Mouse (Mus musculus) small intestine, adult 2 months (tissue): ENCODE data around the gene Gjc1.

ENCODE experiments used
- CTCF ChIP-seq: fragments of 200-500 bp; IDR thresholded peaks from 2 replicates; pipeline ENCODE4 v1.5.1; 2012; ENCODE audit warnings: low read depth, mild to moderate bottlenecking, control low read depth, inconsistent platforms, low read length, moderate library complexity, mixed read lengths; ENCODE audit not compliant: insufficient replicate concordance, insufficient read length; ENCODE audit errors: extremely low read depth
- POLR2A ChIP-seq: fragments of 200-500 bp; IDR thresholded peaks from 2 replicates; pipeline ENCODE4 v1.6.1; 2012; ENCODE audit warnings: low read depth, mild to moderate bottlenecking, control low read depth, inconsistent platforms, low read length, moderate library complexity

DNA sequence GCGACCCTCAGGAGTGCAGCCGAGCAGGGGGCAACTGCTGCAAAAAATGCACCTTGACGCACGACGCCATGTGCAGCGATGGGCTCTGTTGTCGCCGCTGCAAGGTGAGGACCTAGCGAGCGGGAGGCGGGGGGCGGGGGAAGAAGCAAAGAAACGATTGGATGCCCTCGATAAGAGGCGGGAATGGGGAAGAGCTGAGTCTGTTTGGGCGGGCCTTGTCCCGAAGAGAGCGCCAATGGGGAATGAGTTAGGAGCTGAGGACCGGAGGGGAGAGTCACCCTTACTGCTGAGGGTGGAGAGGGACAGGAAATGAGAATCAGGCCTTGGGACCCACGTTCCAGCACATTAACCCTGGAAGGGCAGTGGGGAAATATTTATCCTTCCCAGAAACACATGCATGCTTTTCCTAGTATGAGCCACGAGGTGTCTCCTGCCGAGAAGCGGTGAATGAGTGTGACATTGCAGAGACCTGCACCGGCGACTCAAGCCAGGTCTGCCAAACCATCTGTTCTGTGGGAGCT lies 44.8 kb downstream of the Gjc1 start:
- 0 out of 2 replicates have a peak, but pooled peaks have one; percentile 13 for TF ChIP-seq POLR2A
- peak; percentile 6; the same call in 1 of the 2 replicates for TF ChIP-seq CTCF
